Mouse (Mus musculus): ENCODE measurements around the gene Fzr1. TPM values are rescaled to one million over a fixed set of nuclear protein-coding genes. Genes with fewer than 3 reads are reported as not detected.

Gene Fzr1
- polyA plus RNA-seq, 1 experiment = 61.6 TPM

- H3ac ChIP-seq (ENCODE audit: control insufficient read depth, insufficient read length, low read depth) = no peak overlapping the region
- peaks cover 11% of the 10 kb centered on the region for H3K79me3 ChIP-seq (ENCODE audit: low read depth)
- no peak overlapping the region for H3K4me3 ChIP-seq (ENCODE audit: insufficient read depth, poor library complexity, severe bottlenecking)
- TF ChIP-seq CTCF (IDR thresholded peaks at IDR 0.05; ENCODE audit: control insufficient read depth, insufficient read depth, insufficient read length) (no peak), FOSL1 (IDR thresholded peaks at IDR 0.05; ENCODE audit: insufficient read depth, low read length, poor library complexity, severe bottlenecking) (no peak), MYOD1 (IDR thresholded peaks at IDR 0.05; ENCODE audit: control insufficient read depth, insufficient read length, low read depth) (no peak), USF1 (IDR thresholded peaks at IDR 0.05; ENCODE audit: low read depth) (no peak)
- H3K36me3 ChIP-seq (ENCODE audit: control insufficient read depth, insufficient read depth) = peaks cover 34% of the 10 kb centered on the region
- peaks cover 19% of the 10 kb centered on the region for H3K79me2 ChIP-seq (ENCODE audit: control insufficient read depth, insufficient read depth)
- H3K27me3 ChIP-seq (ENCODE audit: control insufficient read depth, insufficient read depth, insufficient read length) = no peaks in the 10 kb centered on the region
These were observed 12.3 kb upstream of the Fzr1 start for GRCm38 (mm10) chr10:81390678-81390965.

GRCm38 (mm10) chr10:81389801-81390677, 11.7 kb upstream of the Fzr1 start:
- Histone ChIP-seq H3K79me3 (ENCODE audit: low read depth) (peaks cover 17% of the 10 kb centered on the region), H3K27me3 (ENCODE audit: control insufficient read depth, insufficient read depth, insufficient read length) (no peaks in the 10 kb centered on the region), H3ac (ENCODE audit: control insufficient read depth, insufficient read length, low read depth) (no peak overlapping the region), H3K36me3 (ENCODE audit: control insufficient read depth, insufficient read depth) (peaks cover 34% of the 10 kb centered on the region), H3K79me2 (ENCODE audit: control insufficient read depth, insufficient read depth) (peaks cover 25% of the 10 kb centered on the region), H3K4me3 (ENCODE audit: insufficient read depth, poor library complexity, severe bottlenecking) (no peak overlapping the region)
- TF ChIP-seq USF1 (IDR thresholded peaks at IDR 0.05; ENCODE audit: low read depth) = no peak
- no peak for TF ChIP-seq FOSL1 (IDR thresholded peaks at IDR 0.05; ENCODE audit: insufficient read depth, low read length, poor library complexity, severe bottlenecking)
- TF ChIP-seq CTCF (IDR thresholded peaks at IDR 0.05; ENCODE audit: control insufficient read depth, insufficient read depth, insufficient read length) = peak; percentile 95

- no peak for TF ChIP-seq CTCF (IDR thresholded peaks at IDR 0.05; ENCODE audit: control insufficient read depth, insufficient read depth, insufficient read length)
- TF ChIP-seq MYOD1 (IDR thresholded peaks at IDR 0.05; ENCODE audit: control insufficient read depth, insufficient read length, low read depth) = no peak
- no peak for TF ChIP-seq FOSL1 (IDR thresholded peaks at IDR 0.05; ENCODE audit: insufficient read depth, low read length, poor library complexity, severe bottlenecking)
- TF ChIP-seq USF1 (IDR thresholded peaks at IDR 0.05; ENCODE audit: low read depth) = peak; percentile 54
- no peak for TF ChIP-seq MYOG (IDR thresholded peaks at IDR 0.05; ENCODE audit: control insufficient read depth, extremely low read depth, insufficient read length)
- H3K36me3 ChIP-seq (ENCODE audit: control insufficient read depth, insufficient read depth) = peaks cover 34% of the 10 kb centered on the region
These were observed 11.1 kb upstream of the Fzr1 start for GRCm38 (mm10) chr10:81389373-81389772.

GRCm38 (mm10) chr10:81388505-81389055, 10.3 kb upstream of the Fzr1 start, which contains the start of gene Gm48552:
Gene Gm48552, plus strand, starts transcription at chr10:81389005.
- TF ChIP-seq MYOD1 (IDR thresholded peaks at IDR 0.05; ENCODE audit: control insufficient read depth, insufficient read length, low read depth) (no peak), MYOG (IDR thresholded peaks at IDR 0.05; ENCODE audit: control insufficient read depth, extremely low read depth, insufficient read length) (no peak), CEBPB (IDR thresholded peaks at IDR 0.05; ENCODE audit: low read depth) (no peak), USF1 (IDR thresholded peaks at IDR 0.05; ENCODE audit: low read depth) (no peak), MAX (IDR thresholded peaks at IDR 0.05) (no peak), CTCF (IDR thresholded peaks at IDR 0.05; ENCODE audit: control insufficient read depth, insufficient read depth, insufficient read length) (no peak), FOSL1 (IDR thresholded peaks at IDR 0.05; ENCODE audit: insufficient read depth, low read length, poor library complexity, severe bottlenecking) (no peak)
- Histone ChIP-seq H3K79me3 (ENCODE audit: low read depth) (peaks cover 25% of the 10 kb centered on the region), H3K79me2 (ENCODE audit: control insufficient read depth, insufficient read depth) (peaks cover 33% of the 10 kb centered on the region), H3ac (ENCODE audit: control insufficient read depth, insufficient read length, low read depth) (no peak within 1 kb of the TSS), H3K4me3 (ENCODE audit: insufficient read depth, poor library complexity, severe bottlenecking) (no peak within 1 kb of the TSS), H3K27me3 (ENCODE audit: control insufficient read depth, insufficient read depth, insufficient read length) (no peaks in the 10 kb centered on the region), H3K36me3 (ENCODE audit: control insufficient read depth, insufficient read depth) (peaks cover 34% of the 10 kb centered on the region)

More at GRCm38 (mm10) chr10:81389373-81389772, 11.1 kb upstream of the Fzr1 start:
- Histone ChIP-seq H3K79me2 (ENCODE audit: control insufficient read depth, insufficient read depth) (peaks cover 32% of the 10 kb centered on the region), H3K79me3 (ENCODE audit: low read depth) (peaks cover 24% of the 10 kb centered on the region), H3K4me3 (ENCODE audit: insufficient read depth, poor library complexity, severe bottlenecking) (no peak overlapping the region), H3K27me3 (ENCODE audit: control insufficient read depth, insufficient read depth, insufficient read length) (no peaks in the 10 kb centered on the region), H3ac (ENCODE audit: control insufficient read depth, insufficient read length, low read depth) (no peak overlapping the region)

- Histone ChIP-seq H3K79me3 (ENCODE audit: low read depth) (peaks cover 25% of the 10 kb centered on the region), H3ac (ENCODE audit: control insufficient read depth, insufficient read length, low read depth) (no peak overlapping the region), H3K27me3 (ENCODE audit: control insufficient read depth, insufficient read depth, insufficient read length) (no peaks in the 10 kb centered on the region), H3K79me2 (ENCODE audit: control insufficient read depth, insufficient read depth) (peaks cover 33% of the 10 kb centered on the region), H3K36me3 (ENCODE audit: control insufficient read depth, insufficient read depth) (peaks cover 34% of the 10 kb centered on the region), H3K4me3 (ENCODE audit: insufficient read depth, poor library complexity, severe bottlenecking) (no peak overlapping the region)
- TF ChIP-seq MYOG (IDR thresholded peaks at IDR 0.05; ENCODE audit: control insufficient read depth, extremely low read depth, insufficient read length) = no peak
- TF ChIP-seq MYOD1 (IDR thresholded peaks at IDR 0.05; ENCODE audit: control insufficient read depth, insufficient read length, low read depth) = no peak
- TF ChIP-seq CTCF (IDR thresholded peaks at IDR 0.05; ENCODE audit: control insufficient read depth, insufficient read depth, insufficient read length) = no peak
- TF ChIP-seq CEBPB (IDR thresholded peaks at IDR 0.05; ENCODE audit: low read depth) = no peak
- no peak for TF ChIP-seq USF1 (IDR thresholded peaks at IDR 0.05; ENCODE audit: low read depth)
- TF ChIP-seq FOSL1 (IDR thresholded peaks at IDR 0.05; ENCODE audit: insufficient read depth, low read length, poor library complexity, severe bottlenecking) = no peak
- TF ChIP-seq MAX (IDR thresholded peaks at IDR 0.05) = no peak
These were observed 9.4 kb upstream of the Fzr1 start for GRCm38 (mm10) chr10:81387716-81388115.

Measured in C2C12 (cell line).